Mouse (Mus musculus): Measurements from ENCODE around the gene 1700012P22Rik.

1700012P22Rik gene

GRCm38 (mm10) chr4:144438672-144439071, at the start of gene 1700012P22Rik:
Gene 1700012P22Rik (minus strand): TSS chr4:144438772.
- no peaks in the 10 kb centered on the region for H3K36me3 ChIP-seq (ENCODE audit: control insufficient read depth, insufficient read depth, low read length, poor library complexity, severe bottlenecking)
- DNase-seq (ENCODE audit: low read depth, low spot score) = no peak
- no peaks in the 10 kb centered on the region for H3K27me3 ChIP-seq (ENCODE audit: control insufficient read depth, insufficient read depth, low read length, poor library complexity, severe bottlenecking)

GRCm38 (mm10) chr4:144468091-144468490, 29.5 kb upstream of the 1700012P22Rik start:
- Histone ChIP-seq H3K36me3 (ENCODE audit: control insufficient read depth, insufficient read depth, low read length, poor library complexity, severe bottlenecking) (no peaks in the 10 kb centered on the region), H3K27me3 (ENCODE audit: control insufficient read depth, insufficient read depth, low read length, poor library complexity, severe bottlenecking) (no peaks in the 10 kb centered on the region)
- DNase-seq (ENCODE audit: low read depth, low spot score) = no peak

- Histone ChIP-seq H3K27me3 (ENCODE audit: control insufficient read depth, insufficient read depth, low read length, poor library complexity, severe bottlenecking) (no peaks in the 10 kb centered on the region), H3K36me3 (ENCODE audit: control insufficient read depth, insufficient read depth, low read length, poor library complexity, severe bottlenecking) (no peaks in the 10 kb centered on the region)
- no peak for DNase-seq (ENCODE audit: low read depth, low spot score)
Measured at GRCm38 (mm10) chr4:144465206-144465605, 26.6 kb upstream of the 1700012P22Rik start.

GRCm38 (mm10) chr4:144463656-144464055, 25.1 kb upstream of the 1700012P22Rik start, which contains the start of gene Aadacl3:
Gene Aadacl3 (minus strand): TSS chr4:144463756.
- Histone ChIP-seq H3K27me3 (ENCODE audit: control insufficient read depth, insufficient read depth, low read length, poor library complexity, severe bottlenecking) (no peaks in the 10 kb centered on the region), H3K36me3 (ENCODE audit: control insufficient read depth, insufficient read depth, low read length, poor library complexity, severe bottlenecking) (no peaks in the 10 kb centered on the region)
- DNase-seq (ENCODE audit: low read depth, low spot score) = no peak

- DNase-seq (ENCODE audit: low read depth, low spot score) = no peak
- H3K27me3 ChIP-seq (ENCODE audit: control insufficient read depth, insufficient read depth, low read length, poor library complexity, severe bottlenecking) = no peaks in the 10 kb centered on the region
Measured at GRCm38 (mm10) chr4:144453217-144453616, 14.6 kb upstream of the 1700012P22Rik start, which contains the start of gene Gm9944. Gene Gm9944 (minus strand): TSS chr4:144453317.

GRCm38 (mm10) chr4:144448546-144448945, 10.0 kb upstream of the 1700012P22Rik start:
- no peaks in the 10 kb centered on the region for H3K36me3 ChIP-seq (ENCODE audit: control insufficient read depth, insufficient read depth, low read length, poor library complexity, severe bottlenecking)
- H3K27me3 ChIP-seq (ENCODE audit: control insufficient read depth, insufficient read depth, low read length, poor library complexity, severe bottlenecking) = no peaks in the 10 kb centered on the region
- no peak for DNase-seq (ENCODE audit: low read depth, low spot score)

More at GRCm38 (mm10) chr4:144453217-144453616, 14.6 kb upstream of the 1700012P22Rik start, which contains the start of gene Gm9944:
- H3K36me3 ChIP-seq (ENCODE audit: control insufficient read depth, insufficient read depth, low read length, poor library complexity, severe bottlenecking) = no peaks in the 10 kb centered on the region

- Histone ChIP-seq H3K27me3 (ENCODE audit: control insufficient read depth, insufficient read depth, low read length, poor library complexity, severe bottlenecking) (no peaks in the 10 kb centered on the region), H3K36me3 (ENCODE audit: control insufficient read depth, insufficient read depth, low read length, poor library complexity, severe bottlenecking) (no peaks in the 10 kb centered on the region)
- DNase-seq (ENCODE audit: low read depth, low spot score) = no peak
Measured at GRCm38 (mm10) chr4:144441582-144441981, 3.0 kb upstream of the 1700012P22Rik start.

GRCm38 (mm10) chr4:144441095-144441494, 2.5 kb upstream of the 1700012P22Rik start:
- no peaks in the 10 kb centered on the region for H3K36me3 ChIP-seq (ENCODE audit: control insufficient read depth, insufficient read depth, low read length, poor library complexity, severe bottlenecking)
- H3K27me3 ChIP-seq (ENCODE audit: control insufficient read depth, insufficient read depth, low read length, poor library complexity, severe bottlenecking) = no peaks in the 10 kb centered on the region
- no peak for DNase-seq (ENCODE audit: low read depth, low spot score)

- no peaks in the 10 kb centered on the region for H3K36me3 ChIP-seq (ENCODE audit: control insufficient read depth, insufficient read depth, low read length, poor library complexity, severe bottlenecking)
- H3K27me3 ChIP-seq (ENCODE audit: control insufficient read depth, insufficient read depth, low read length, poor library complexity, severe bottlenecking) = no peaks in the 10 kb centered on the region
- DNase-seq (ENCODE audit: low read depth, low spot score) = no peak
Measured at GRCm38 (mm10) chr4:144433216-144433615, 5.4 kb downstream of the 1700012P22Rik start.

GRCm38 (mm10) chr4:144430723-144431122, 7.8 kb downstream of the 1700012P22Rik start:
- H3K27me3 ChIP-seq (ENCODE audit: control insufficient read depth, insufficient read depth, low read length, poor library complexity, severe bottlenecking) = no peaks in the 10 kb centered on the region
- DNase-seq (ENCODE audit: low read depth, low spot score) = no peak
- no peaks in the 10 kb centered on the region for H3K36me3 ChIP-seq (ENCODE audit: control insufficient read depth, insufficient read depth, low read length, poor library complexity, severe bottlenecking)

GRCm38 (mm10) chr4:144428868-144429267, 9.7 kb downstream of the 1700012P22Rik start:
- DNase-seq (ENCODE audit: low read depth, low spot score) = no peak
- Histone ChIP-seq H3K27me3 (ENCODE audit: control insufficient read depth, insufficient read depth, low read length, poor library complexity, severe bottlenecking) (no peaks in the 10 kb centered on the region), H3K36me3 (ENCODE audit: control insufficient read depth, insufficient read depth, low read length, poor library complexity, severe bottlenecking) (no peaks in the 10 kb centered on the region)

- no peaks in the 10 kb centered on the region for H3K27me3 ChIP-seq (ENCODE audit: control insufficient read depth, insufficient read depth, low read length, poor library complexity, severe bottlenecking)
- no peak for DNase-seq (ENCODE audit: low read depth, low spot score)
- H3K36me3 ChIP-seq (ENCODE audit: control insufficient read depth, insufficient read depth, low read length, poor library complexity, severe bottlenecking) = no peaks in the 10 kb centered on the region
Measured at GRCm38 (mm10) chr4:144424590-144424989, 14.0 kb downstream of the 1700012P22Rik start.

GRCm38 (mm10) chr4:144420644-144421043, 17.9 kb downstream of the 1700012P22Rik start:
- H3K36me3 ChIP-seq (ENCODE audit: control insufficient read depth, insufficient read depth, low read length, poor library complexity, severe bottlenecking) = no peaks in the 10 kb centered on the region
- DNase-seq (ENCODE audit: low read depth, low spot score) = no peak
- no peaks in the 10 kb centered on the region for H3K27me3 ChIP-seq (ENCODE audit: control insufficient read depth, insufficient read depth, low read length, poor library complexity, severe bottlenecking)

GRCm38 (mm10) chr4:144408290-144408689, 30.3 kb downstream of the 1700012P22Rik start, which contains the start of gene Pramef12:
Gene Pramef12 (minus strand): TSS chr4:144408464.
- Histone ChIP-seq H3K27me3 (ENCODE audit: control insufficient read depth, insufficient read depth, low read length, poor library complexity, severe bottlenecking) (no peaks in the 10 kb centered on the region), H3K36me3 (ENCODE audit: control insufficient read depth, insufficient read depth, low read length, poor library complexity, severe bottlenecking) (no peaks in the 10 kb centered on the region)
- DNase-seq (ENCODE audit: low read depth, low spot score) = no peak

- Histone ChIP-seq H3K36me3 (ENCODE audit: control insufficient read depth, insufficient read depth, low read length, poor library complexity, severe bottlenecking) (no peaks in the 10 kb centered on the region), H3K27me3 (ENCODE audit: control insufficient read depth, insufficient read depth, low read length, poor library complexity, severe bottlenecking) (no peaks in the 10 kb centered on the region)
- no peak for DNase-seq (ENCODE audit: low read depth, low spot score)
Measured at GRCm38 (mm10) chr4:144406261-144406660, 32.3 kb downstream of the 1700012P22Rik start.

All from splenic B cell, adult 2 months (primary cell).